Mouse (Mus musculus) heart, embryonic 14.5 days (tissue): ENCODE measurements around the gene Gpr161. TPM values are rescaled to one million over a fixed set of nuclear protein-coding genes. Genes with fewer than 3 reads are reported as not detected.
"Not testable (repeated sequence)": the region's sequence is repeated elsewhere in the genome, so short reads cannot be mapped to it uniquely, and the experiment has no call there.

Source experiments
- ATAC-seq: fragments of 200-750 bp; cut with Nextera tagmentation; 2 replicates; pipeline ENCODE4 v1.8.0; 2017; ENCODE audit warnings: low read depth, moderate TSS enrichment; ENCODE audit not compliant: insufficient number of reproducible peaks, insufficient read depth, low FRiP score
- H3K27ac ChIP-seq, 2 experiments: fragments of 200-500 bp in 1 of 2; fragments of 300-500 bp in 1 of 2; sonication (generic) in 1 of 2; replicated peaks in 1 of 2; 2 replicates each; pipeline ENCODE4 v1.5.1; 2012 to 2014; ENCODE audit warnings: low read depth in 2 of 2, low read length in 2 of 2, control low read depth in 1 of 2, mild to moderate bottlenecking in 1 of 2, mixed read lengths in 1 of 2; ENCODE audit not compliant: control insufficient read depth in 1 of 2, insufficient read depth in 1 of 2
- H3K27me3 ChIP-seq: fragments of 300-500 bp; sonication (generic); 2 replicates; pipeline ENCODE4 v1.6.1; 2014; ENCODE audit warnings: mild to moderate bottlenecking, low read length, control low read depth; ENCODE audit not compliant: control insufficient read depth, insufficient read depth
- H3K36me3 ChIP-seq: fragments of 300-500 bp; sonication (generic); 2 replicates; pipeline ENCODE4 v1.6.1; 2014; ENCODE audit warnings: mild to moderate bottlenecking, control low read depth, low read length, mixed read lengths; ENCODE audit not compliant: control insufficient read depth, insufficient read depth
- H3K4me1 ChIP-seq, 2 experiments: fragments of 200-500 bp in 1 of 2; fragments of 300-500 bp in 1 of 2; sonication (generic) in 1 of 2; 2 replicates each; pipeline ENCODE4 v1.6.1; 2012 to 2014; ENCODE audit warnings: low read length in 2 of 2, control low read depth in 1 of 2, mixed read lengths in 1 of 2; ENCODE audit not compliant: control insufficient read depth in 2 of 2, insufficient read depth in 2 of 2
- H3K4me2 ChIP-seq: fragments of 300-500 bp; sonication (generic); 2 replicates; pipeline ENCODE4 v1.6.1; 2014; ENCODE audit warnings: mild to moderate bottlenecking, low read length
- H3K4me3 ChIP-seq, 2 experiments: fragments of 200-500 bp in 1 of 2; fragments of 300-500 bp in 1 of 2; sonication (generic) in 1 of 2; 2 replicates each; pipeline ENCODE4 v1.5.1; 2012 to 2014; ENCODE audit warnings: low read length in 2 of 2, mild to moderate bottlenecking in 2 of 2, control low read depth in 1 of 2, low read depth in 1 of 2, moderate library complexity in 1 of 2; ENCODE audit not compliant: control insufficient read depth in 1 of 2, insufficient read depth in 1 of 2
- H3K9ac ChIP-seq: fragments of 300-500 bp; sonication (generic); 2 replicates; pipeline ENCODE4 v1.6.1; 2014; ENCODE audit warnings: mild to moderate bottlenecking, low read length
- H3K9me3 ChIP-seq: fragments of 300-500 bp; sonication (generic); 2 replicates; pipeline ENCODE4 v1.6.1; 2016; ENCODE audit warnings: low read length, control low read depth; ENCODE audit not compliant: control insufficient read depth
- WGBS: fragments of 180-500 bp; shearing (Covaris S2); extraction: QIAGEN DNeasy Blood & Tissue Kit; methylation state at CpG from one replicate; pipeline ENCODE4 v1.1.7; 2014; 5-methylcytosine and 5-hydroxymethylcytosine counted together
- polyA plus RNA-seq: library from polyadenylated mRNA; unstranded; fragments of >200 nt; fragmentation: Nextera tagmentation; extraction: Ambion mirVana; gene quantifications from 2 replicates; pipeline ENCODE4 v1.2.1, GENCODE M21; 2014

Gpr161 gene
- polyA plus RNA-seq, 1 experiment from 2014 or later = 1.0 TPM

DNA sequence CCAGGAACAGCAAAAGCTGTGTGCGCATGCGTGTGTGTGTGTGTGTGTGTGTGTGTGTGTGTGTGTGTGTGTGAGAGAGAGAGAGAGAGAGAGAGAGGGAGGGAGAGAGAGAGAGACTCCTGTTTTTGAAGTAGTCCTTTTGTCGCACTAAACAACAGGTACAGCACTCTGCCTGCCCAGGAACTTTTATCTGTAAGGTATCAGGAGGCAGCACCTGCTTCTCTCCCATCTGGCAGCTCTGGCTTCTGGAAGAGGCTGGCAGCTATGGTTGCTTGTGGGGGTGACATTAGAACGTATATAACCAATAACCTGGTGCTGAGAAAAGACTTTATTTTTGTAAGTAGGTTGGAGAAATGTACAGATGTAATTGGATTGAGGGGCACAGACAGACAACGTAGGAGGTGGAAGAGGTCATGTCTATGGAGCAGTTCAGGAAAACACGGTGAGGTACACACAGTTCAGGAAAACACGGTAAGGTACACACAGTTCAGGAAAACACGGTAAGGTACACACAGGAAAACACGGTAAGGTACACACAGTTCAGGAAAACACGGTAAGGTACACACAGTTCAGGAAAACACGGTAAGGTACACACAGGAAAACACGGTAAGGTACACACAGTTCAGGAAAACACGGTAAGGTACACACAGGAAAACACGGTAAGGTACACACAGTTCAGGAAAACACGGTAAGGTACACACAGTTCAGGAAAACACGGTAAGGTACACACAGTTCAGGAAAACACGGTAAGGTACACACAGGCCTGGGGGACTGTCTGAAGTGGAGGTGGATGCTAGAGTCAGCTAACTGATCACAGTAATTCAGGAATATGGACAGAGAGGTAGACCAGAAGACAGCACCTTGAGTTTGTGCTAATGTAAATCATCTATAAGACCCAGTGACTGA is 33.0 kb downstream of the Gpr161 start:
- H3K4me3 ChIP-seq, H3K4me2 ChIP-seq, H3K9ac ChIP-seq, H3K27ac ChIP-seq, H3K27me3 ChIP-seq, H3K9me3 ChIP-seq, H3K4me1 ChIP-seq, ATAC-seq: not testable (repeated sequence)
- 88% methylated on average over 17 of the region's 17 CpGs for WGBS
- H3K36me3 ChIP-seq = peaks cover 20% of the 10 kb centered on the region

DNA sequence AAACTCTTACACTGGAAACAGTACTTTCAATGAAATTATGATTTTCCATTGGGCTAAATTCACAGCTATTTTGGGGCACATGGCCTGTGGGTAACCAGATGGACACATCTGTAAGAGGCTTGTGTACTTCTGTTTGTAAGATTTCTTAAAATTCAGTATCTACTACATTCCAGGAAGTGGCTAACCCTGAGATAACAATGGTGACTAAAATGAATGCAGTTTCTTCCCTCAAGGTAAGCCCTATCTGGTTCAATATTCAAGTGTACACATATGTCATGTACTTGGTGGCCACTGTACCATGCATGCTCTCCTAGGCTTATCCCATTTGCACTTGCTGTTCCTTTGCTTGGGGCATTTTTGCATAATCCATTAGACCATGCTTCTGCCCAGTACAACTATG is 35.3 kb downstream of the Gpr161 start:
- peaks cover 26% of the 10 kb centered on the region for H3K36me3 ChIP-seq
- ATAC-seq = no peak

DNA sequence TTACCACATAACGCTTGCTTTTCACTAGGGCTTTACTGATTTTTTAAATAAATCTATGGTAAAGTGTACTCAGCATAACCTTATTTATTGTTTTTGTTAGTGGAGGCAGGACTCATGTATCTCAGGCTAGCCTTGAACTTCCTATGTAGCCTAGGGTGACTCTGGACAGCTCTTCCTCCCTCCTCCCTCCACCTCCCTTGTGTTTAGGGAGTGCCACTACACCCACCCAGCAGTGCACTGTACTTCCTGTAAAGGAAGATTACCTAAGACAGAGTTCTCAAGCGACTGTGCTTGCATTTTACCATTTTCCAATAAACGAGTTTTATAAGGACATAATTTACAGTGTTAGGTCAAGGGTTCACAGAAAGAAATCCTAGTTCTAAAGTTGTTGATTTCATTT is 37.2 kb downstream of the Gpr161 start:
- Histone ChIP-seq H3K4me3 (no peak overlapping the region), H3K36me3 (peaks cover 31% of the 10 kb centered on the region), H3K9ac (no peak overlapping the region), H3K9me3 (no peaks in the 10 kb centered on the region), H3K4me2 (no peak overlapping the region), H3K27me3 (no peaks in the 10 kb centered on the region), H3K4me1 (no peaks in the 10 kb centered on the region), H3K27ac (no peak overlapping the region)
- ATAC-seq = no peak
- WGBS = 83% methylated on average over 3 of the region's 3 CpGs

More for the DNA sequence above, 35.3 kb downstream of the Gpr161 start:
- H3K27me3 ChIP-seq = no peaks in the 10 kb centered on the region
- H3K4me2 ChIP-seq = no peak overlapping the region
- H3K9ac ChIP-seq = no peak overlapping the region
- H3K4me3 ChIP-seq = no peak overlapping the region
- no peak overlapping the region for H3K27ac ChIP-seq
- no peaks in the 10 kb centered on the region for H3K9me3 ChIP-seq
- H3K4me1 ChIP-seq = no peaks in the 10 kb centered on the region; a peak in 1 of 4 replicates

DNA sequence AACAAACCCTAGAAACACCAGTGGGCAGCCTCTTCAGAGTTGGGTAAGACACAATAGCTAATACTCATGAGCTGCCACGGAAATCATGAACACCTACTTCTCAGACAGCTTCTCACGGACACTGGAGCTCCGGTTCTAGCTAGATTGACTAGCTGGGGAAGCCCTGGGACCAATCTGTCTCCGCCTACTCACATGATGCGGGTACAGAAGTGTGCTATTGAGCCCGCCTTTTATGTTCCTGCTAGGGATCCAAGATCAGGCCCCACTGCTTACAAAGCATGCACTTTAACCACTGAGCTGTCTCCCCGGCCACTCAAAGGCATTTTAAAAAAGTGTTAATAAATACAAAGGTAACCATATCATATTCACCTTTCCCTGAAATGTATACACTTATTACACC is 46.5 kb downstream of the Gpr161 start:
- H3K9ac ChIP-seq = no peak overlapping the region
- peaks cover 12% of the 10 kb centered on the region; the same call in 1 of the 2 replicates for H3K36me3 ChIP-seq
- 43% methylated on average over 7 of the region's 7 CpGs for WGBS
- ATAC-seq = no peak
- no peaks in the 10 kb centered on the region for H3K9me3 ChIP-seq
- H3K4me2 ChIP-seq = peak overlapping the region; percentile 47; the same call in 1 of the 2 replicates
- no peak overlapping the region for H3K4me3 ChIP-seq
- 0 out of 4 replicates have a peak overlapping the region, but pooled peaks of 1 of the 2 experiments have one; percentile 14 for H3K27ac ChIP-seq
- no peaks in the 10 kb centered on the region for H3K27me3 ChIP-seq
- peaks cover 0 to 6% of the 10 kb centered on the region in 2 experiments; a peak in 1 of 4 replicates for H3K4me1 ChIP-seq

DNA sequence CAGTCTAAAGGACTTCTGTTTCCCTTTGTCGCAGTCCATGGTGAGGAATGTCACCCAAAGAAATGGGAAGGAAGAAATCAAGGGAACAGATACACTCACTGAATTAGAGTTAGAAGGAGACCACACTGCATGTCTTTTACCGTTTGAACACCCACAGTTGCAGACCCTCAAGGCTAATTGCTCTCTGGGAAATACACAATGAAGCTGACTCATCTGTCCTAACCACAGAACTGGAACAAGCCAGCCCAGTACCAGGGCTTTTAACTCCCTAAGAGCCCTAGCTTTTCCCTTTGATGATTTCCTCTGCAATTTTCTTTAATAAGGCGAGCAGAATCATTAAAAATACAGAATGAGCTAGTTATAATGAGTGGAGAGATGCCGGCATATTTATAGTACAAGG is 48.9 kb downstream of the Gpr161 start:
- ATAC-seq = no peak
- Histone ChIP-seq H3K4me1 (peaks cover 0 to 6% of the 10 kb centered on the region in 2 experiments; a peak in 1 of 4 replicates), H3K27ac (no peak overlapping the region), H3K36me3 (peaks cover 4% of the 10 kb centered on the region; the same call in 1 of the 2 replicates), H3K4me2 (no peak overlapping the region), H3K9ac (no peak overlapping the region), H3K9me3 (no peaks in the 10 kb centered on the region), H3K27me3 (no peaks in the 10 kb centered on the region), H3K4me3 (no peak overlapping the region)
- WGBS = 67% methylated on average over 4 of the region's 4 CpGs

GRCm38 (mm10) chr1:165348627-165349026 is 53.0 kb downstream of the Gpr161 start:
- peaks cover 25% of the 10 kb centered on the region for H3K36me3 ChIP-seq
- H3K27me3 ChIP-seq = no peaks in the 10 kb centered on the region
- H3K27ac ChIP-seq = no peak overlapping the region
- no peak overlapping the region for H3K4me3 ChIP-seq
- no peak overlapping the region for H3K4me2 ChIP-seq
- no peak for ATAC-seq
- H3K9ac ChIP-seq = no peak overlapping the region
- no peaks in the 10 kb centered on the region for H3K4me1 ChIP-seq
- no peaks in the 10 kb centered on the region for H3K9me3 ChIP-seq

DNA sequence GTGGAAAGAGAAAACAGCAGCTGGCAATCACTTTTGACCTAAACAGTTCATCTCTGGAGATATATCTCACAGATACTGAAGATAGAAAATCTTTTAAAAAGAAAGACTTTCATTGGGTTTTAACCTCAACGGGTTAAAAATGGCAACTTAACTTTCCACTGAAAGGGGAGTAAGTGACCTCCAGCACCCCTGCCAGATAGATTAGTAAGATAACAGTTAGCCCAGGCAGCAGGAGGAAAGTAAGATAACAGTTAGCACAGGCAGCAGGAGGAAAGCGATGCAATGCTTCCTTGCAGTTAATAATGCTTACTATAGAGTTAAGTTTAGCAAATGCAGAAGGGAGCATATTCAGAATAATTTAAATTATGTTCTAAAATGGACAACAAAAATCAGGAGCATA is 60.8 kb downstream of the Gpr161 start:
- Histone ChIP-seq H3K9me3 (no peaks in the 10 kb centered on the region), H3K4me2 (no peak overlapping the region), H3K4me1 (no peaks in the 10 kb centered on the region), H3K36me3 (peaks cover 6% of the 10 kb centered on the region), H3K4me3 (no peak overlapping the region), H3K9ac (no peak overlapping the region), H3K27me3 (no peaks in the 10 kb centered on the region), H3K27ac (no peak overlapping the region)
- no peak for ATAC-seq
- 15% methylated on average over 2 of the region's 2 CpGs for WGBS
